1 mouse cellular context compared by ENCODE assay signal in genomic region chr13:119631482-119632155, GRCm38 (mm10).
TF ChIP-seq lines count a peak whose summit lies in the region.

No protein-coding gene starts in this region.

TF ChIP-seq in CH12.LX, 34 proteins besides CTCF, POLR2A, EP300 and RAD21 (continued from another document):
- TF ChIP-seq ZMIZ1 (IDR thresholded peaks at IDR 0.05; ENCODE audit: low read depth, low read length), result 0 out of 2 replicates have a peak, but pooled peaks have one; percentile 63
- peak; percentile 83 for TF ChIP-seq NELFE (IDR thresholded peaks at IDR 0.05; ENCODE audit: low read depth, low read length)
- TF ChIP-seq RCOR1 (conservative IDR thresholded peaks at IDR 0.05; ENCODE audit: low read depth, low read length), result no peak
- TF ChIP-seq CHD2 (IDR thresholded peaks at IDR 0.05; ENCODE audit: low read length), result 0 out of 2 replicates have a peak, but pooled peaks have one; percentile 32
- no peak for TF ChIP-seq BHLHE40 (IDR thresholded peaks at IDR 0.05; ENCODE audit: low read depth, low read length)
- no peak for TF ChIP-seq MAX (IDR thresholded peaks at IDR 0.05; ENCODE audit: low read length)
- TF ChIP-seq HCFC1 (IDR thresholded peaks at IDR 0.05; ENCODE audit: low read depth, low read length), result peak; percentile 78
- no peak for TF ChIP-seq UBTF (IDR thresholded peaks at IDR 0.05; ENCODE audit: low read depth, low read length)
- TF ChIP-seq MXI1 (IDR thresholded peaks at IDR 0.05; ENCODE audit: low read depth, low read length), result no peak; the same call in 1 of the 2 replicates
- TF ChIP-seq MAZ (IDR thresholded peaks at IDR 0.05; ENCODE audit: low read depth, low read length), result no peak
- TF ChIP-seq JUND (conservative IDR thresholded peaks at IDR 0.05; ENCODE audit: low read depth, low read length), result 0 out of 2 replicates have a peak, but pooled peaks have one; percentile 16
- TF ChIP-seq GABPA (IDR thresholded peaks at IDR 0.05; ENCODE audit: insufficient replicate concordance, low read depth, low read length), result peak; percentile 51
- TF ChIP-seq MAFK (IDR thresholded peaks at IDR 0.05; ENCODE audit: insufficient replicate concordance, low read length), result no peak
- peak; percentile 80 for TF ChIP-seq ETS1 (conservative IDR thresholded peaks at IDR 0.05; ENCODE audit: low read depth, low read length)
- TF ChIP-seq KAT2A (IDR thresholded peaks at IDR 0.05; ENCODE audit: insufficient replicate concordance, low read length), result peak; percentile 59; the same call in 1 of the 2 replicates
- TF ChIP-seq ZKSCAN1 (IDR thresholded peaks at IDR 0.05; ENCODE audit: borderline replicate concordance, low read depth, low read length), result no peak
- TF ChIP-seq SMC3 (IDR thresholded peaks at IDR 0.05; ENCODE audit: low read depth, low read length), result no peak
- TF ChIP-seq ZNF384 (IDR thresholded peaks at IDR 0.05; ENCODE audit: low read depth, low read length), result no peak
- TF ChIP-seq ELF1 (IDR thresholded peaks at IDR 0.05; ENCODE audit: low read depth, low read length), result peak; percentile 57; the same call in 1 of the 2 replicates
- no peak for TF ChIP-seq MYC (IDR thresholded peaks at IDR 0.05; ENCODE audit: low read depth, low read length)
- TF ChIP-seq TBP (conservative IDR thresholded peaks at IDR 0.05; ENCODE audit: low read depth, low read length), result peak; percentile 75; the same call in 1 of the 2 replicates
